Mouse (Mus musculus): ENCODE results near the gene Tnxb. TPM values are rescaled to one million over a fixed set of nuclear protein-coding genes. Genes with fewer than 3 reads are reported as not detected.

The Tnxb gene
- polyA plus RNA-seq, 1 experiment from 2014 or later: 0.77 TPM

- no peak for ATAC-seq (ENCODE audit: insufficient number of reproducible peaks, low FRiP score)
- Histone ChIP-seq H3K27ac (ENCODE audit: poor library complexity, severe bottlenecking) (no peak overlapping the region), H3K4me2 (peak overlapping the region; percentile 95; the same call in 1 of the 2 replicates), H3K4me1 (replicated peaks) (peaks cover 49% of the 10 kb centered on the region), H3K9ac (no peak overlapping the region), H3K4me3 (peak overlapping the region; percentile 38), H3K9me3 (replicated peaks) (no peaks in the 10 kb centered on the region), H3K36me3 (peaks cover 8% of the 10 kb centered on the region), H3K27me3 (replicated peaks) (peaks cover 57% of the 10 kb centered on the region)
- WGBS: 16% methylated on average over 12 of the region's 12 CpGs
Observed at GRCm38 (mm10) chr17:34629796-34630603, 40.3 kb upstream of the Tnxb start.

GRCm38 (mm10) chr17:34630761-34631301, 39.5 kb upstream of the Tnxb start:
- H3K4me1 ChIP-seq (replicated peaks): peaks cover 46% of the 10 kb centered on the region
- peaks cover 57% of the 10 kb centered on the region for H3K27me3 ChIP-seq (replicated peaks)
- no peak for ATAC-seq (ENCODE audit: insufficient number of reproducible peaks, low FRiP score)
- peak overlapping the region; percentile 38 for H3K4me3 ChIP-seq
- no peak overlapping the region for H3K27ac ChIP-seq (ENCODE audit: poor library complexity, severe bottlenecking)
- WGBS: 2% methylated on average over 37 of the region's 48 CpGs
- H3K9ac ChIP-seq: peak overlapping the region; percentile 12; the same call in 1 of the 2 replicates
- no peaks in the 10 kb centered on the region for H3K9me3 ChIP-seq (replicated peaks)
- H3K4me2 ChIP-seq: peak overlapping the region; percentile 57
- H3K36me3 ChIP-seq: 0 out of 2 replicates have a peak, but pooled peaks cover 2% of the 10 kb centered on the region

- no peak for ATAC-seq (ENCODE audit: insufficient number of reproducible peaks, low FRiP score)
- peak overlapping the region; percentile 42 for H3K4me3 ChIP-seq
- H3K27ac ChIP-seq (ENCODE audit: poor library complexity, severe bottlenecking): no peak overlapping the region
- WGBS: 7% methylated on average over 12 of the region's 12 CpGs
- H3K27me3 ChIP-seq (replicated peaks): peaks cover 57% of the 10 kb centered on the region
- H3K4me2 ChIP-seq: peak overlapping the region; percentile 71
- H3K9me3 ChIP-seq (replicated peaks): no peaks in the 10 kb centered on the region
- no peaks in the 10 kb centered on the region for H3K36me3 ChIP-seq
- H3K9ac ChIP-seq: peak overlapping the region; percentile 61; the same call in 1 of the 2 replicates
- H3K4me1 ChIP-seq (replicated peaks): peaks cover 37% of the 10 kb centered on the region
Observed at GRCm38 (mm10) chr17:34631647-34632046, 38.7 kb upstream of the Tnxb start.

DNA sequence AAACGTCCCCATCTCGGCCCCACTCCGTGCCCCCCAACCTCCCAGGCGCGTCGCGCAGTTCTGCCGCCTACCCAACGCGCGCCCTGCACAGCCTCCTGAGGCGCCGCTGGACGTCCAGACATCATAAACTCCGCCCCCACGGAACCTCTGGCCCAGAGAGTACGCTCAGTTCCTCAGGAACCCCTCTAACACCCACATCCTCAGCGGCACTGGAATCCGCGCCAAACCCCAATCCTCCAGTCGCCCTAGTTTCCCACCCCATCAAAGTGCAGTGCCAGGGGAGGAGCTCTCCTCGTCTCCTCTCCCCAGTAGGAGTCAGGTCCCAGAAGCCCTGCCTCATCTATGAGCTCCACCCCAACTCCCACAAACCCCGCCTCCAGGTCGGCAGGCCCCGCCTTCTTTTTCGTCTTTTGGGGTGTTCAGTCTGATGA, 38.1 kb upstream of the Tnxb start:
- H3K27ac ChIP-seq (ENCODE audit: poor library complexity, severe bottlenecking): no peak overlapping the region
- ATAC-seq (ENCODE audit: insufficient number of reproducible peaks, low FRiP score): no peak
- peak overlapping the region; percentile 42 for H3K4me3 ChIP-seq
- H3K36me3 ChIP-seq: no peaks in the 10 kb centered on the region
- H3K4me1 ChIP-seq (replicated peaks): peaks cover 37% of the 10 kb centered on the region
- peak overlapping the region; percentile 71 for H3K4me2 ChIP-seq
- under 1% methylated on average over 26 of the region's 26 CpGs for WGBS
- peaks cover 62% of the 10 kb centered on the region for H3K27me3 ChIP-seq (replicated peaks)
- peak overlapping the region; percentile 61 for H3K9ac ChIP-seq
- H3K9me3 ChIP-seq (replicated peaks): no peaks in the 10 kb centered on the region

DNA sequence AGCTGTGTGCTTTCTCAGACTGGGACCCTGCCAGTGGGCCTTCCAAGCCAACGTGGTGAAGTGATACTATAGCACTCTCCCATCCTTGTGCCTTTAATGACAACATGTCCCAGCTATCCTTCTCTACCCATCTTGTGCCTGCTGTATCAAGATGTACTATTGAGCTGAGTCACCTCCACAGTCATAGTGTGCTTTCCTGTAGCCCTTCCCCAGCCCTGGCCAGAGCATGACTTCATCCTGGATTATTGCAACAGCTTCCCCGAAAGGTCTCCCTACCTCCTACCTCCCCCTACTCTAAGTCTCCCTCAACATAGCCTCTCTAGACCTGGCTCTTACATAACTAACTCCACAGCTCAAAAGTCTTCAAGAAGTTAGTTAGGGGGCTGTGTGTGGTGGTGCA, 34.7 kb upstream of the Tnxb start:
- Histone ChIP-seq H3K9ac (no peak overlapping the region), H3K4me3 (no peak overlapping the region), H3K4me2 (no peak overlapping the region), H3K4me1 (replicated peaks) (peaks cover 17% of the 10 kb centered on the region), H3K27me3 (replicated peaks) (peaks cover 46% of the 10 kb centered on the region), H3K27ac (ENCODE audit: poor library complexity, severe bottlenecking) (no peak overlapping the region), H3K9me3 (replicated peaks) (no peaks in the 10 kb centered on the region), H3K36me3 (no peaks in the 10 kb centered on the region)
- 52% methylated on average over 2 of the region's 2 CpGs for WGBS
- ATAC-seq (ENCODE audit: insufficient number of reproducible peaks, low FRiP score): no peak

GRCm38 (mm10) chr17:34637459-34637858, 32.9 kb upstream of the Tnxb start:
- Histone ChIP-seq H3K4me3 (no peak overlapping the region), H3K9me3 (replicated peaks) (no peaks in the 10 kb centered on the region), H3K4me1 (replicated peaks) (peaks cover 12% of the 10 kb centered on the region), H3K9ac (no peak overlapping the region), H3K27ac (ENCODE audit: poor library complexity, severe bottlenecking) (no peak overlapping the region), H3K36me3 (no peaks in the 10 kb centered on the region), H3K27me3 (replicated peaks) (peaks cover 28% of the 10 kb centered on the region), H3K4me2 (no peak overlapping the region)
- ATAC-seq (ENCODE audit: insufficient number of reproducible peaks, low FRiP score): no peak
- 50% methylated on average over 3 of the region's 3 CpGs for WGBS

- no peak overlapping the region for H3K4me2 ChIP-seq
- no peak overlapping the region for H3K27ac ChIP-seq (ENCODE audit: poor library complexity, severe bottlenecking)
- peaks cover 12% of the 10 kb centered on the region for H3K4me1 ChIP-seq (replicated peaks)
- no peak for ATAC-seq (ENCODE audit: insufficient number of reproducible peaks, low FRiP score)
- H3K9me3 ChIP-seq (replicated peaks): no peaks in the 10 kb centered on the region
- no peak overlapping the region for H3K4me3 ChIP-seq
- no peak overlapping the region for H3K9ac ChIP-seq
- 74% methylated on average over 7 of the region's 7 CpGs for WGBS
- H3K27me3 ChIP-seq (replicated peaks): peaks cover 9% of the 10 kb centered on the region; the same call in 1 of the 2 replicates
- no peaks in the 10 kb centered on the region for H3K36me3 ChIP-seq
Observed at GRCm38 (mm10) chr17:34639461-34640255, 30.7 kb upstream of the Tnxb start.

GRCm38 (mm10) chr17:34640778-34641601, 29.3 kb upstream of the Tnxb start:
- Histone ChIP-seq H3K27ac (ENCODE audit: poor library complexity, severe bottlenecking) (peak overlapping the region; percentile 71), H3K4me1 (replicated peaks) (peaks cover 22% of the 10 kb centered on the region), H3K4me3 (no peak overlapping the region), H3K4me2 (peak overlapping the region; percentile 18; the same call in 1 of the 2 replicates), H3K36me3 (peaks cover 4% of the 10 kb centered on the region; the same call in 1 of the 2 replicates), H3K9me3 (replicated peaks) (no peaks in the 10 kb centered on the region), H3K9ac (0 out of 2 replicates have a peak overlapping the region, but pooled peaks have one; percentile 30), H3K27me3 (replicated peaks) (peaks cover 9% of the 10 kb centered on the region; the same call in 1 of the 2 replicates)
- WGBS: 17% methylated on average over 11 of the region's 11 CpGs
- ATAC-seq (ENCODE audit: insufficient number of reproducible peaks, low FRiP score): no peak

DNA sequence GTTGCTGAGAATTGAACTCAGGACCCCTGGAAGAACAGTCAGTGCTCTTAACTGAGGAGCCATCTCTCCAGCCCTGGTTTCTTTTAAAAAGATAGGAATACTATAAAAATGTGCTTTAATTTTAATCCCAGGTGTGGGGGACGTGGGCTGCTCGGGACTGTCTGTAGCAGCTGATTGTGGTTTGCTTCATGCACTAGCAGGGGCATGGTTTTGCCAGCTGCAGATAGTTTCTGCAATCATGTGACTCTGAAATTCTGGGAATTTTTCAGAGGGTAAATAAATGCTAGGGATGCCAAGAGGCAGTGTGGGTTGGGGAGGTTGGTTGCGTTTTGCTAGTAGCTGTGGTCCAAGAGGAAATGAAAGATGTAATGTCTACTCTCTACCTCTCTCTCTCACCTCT, 28.4 kb upstream of the Tnxb start:
- H3K27me3 ChIP-seq (replicated peaks): peaks cover 8% of the 10 kb centered on the region; the same call in 1 of the 2 replicates
- ATAC-seq (ENCODE audit: insufficient number of reproducible peaks, low FRiP score): no peak
- 76% methylated on average over 3 of the region's 3 CpGs for WGBS
- no peak overlapping the region for H3K4me3 ChIP-seq
- H3K27ac ChIP-seq (ENCODE audit: poor library complexity, severe bottlenecking): no peak overlapping the region
- H3K36me3 ChIP-seq: peaks cover 5% of the 10 kb centered on the region; the same call in 1 of the 2 replicates
- H3K9me3 ChIP-seq (replicated peaks): no peaks in the 10 kb centered on the region
- no peak overlapping the region for H3K9ac ChIP-seq
- H3K4me1 ChIP-seq (replicated peaks): peaks cover 29% of the 10 kb centered on the region
- no peak overlapping the region for H3K4me2 ChIP-seq

- Histone ChIP-seq H3K27ac (ENCODE audit: poor library complexity, severe bottlenecking) (no peak overlapping the region), H3K9me3 (replicated peaks) (no peaks in the 10 kb centered on the region), H3K27me3 (replicated peaks) (no peaks in the 10 kb centered on the region), H3K4me1 (replicated peaks) (peaks cover 38% of the 10 kb centered on the region), H3K9ac (no peak overlapping the region), H3K36me3 (peaks cover 5% of the 10 kb centered on the region; the same call in 1 of the 2 replicates), H3K4me2 (no peak overlapping the region), H3K4me3 (no peak overlapping the region)
- 89% methylated on average over 4 of the region's 4 CpGs for WGBS
- ATAC-seq (ENCODE audit: insufficient number of reproducible peaks, low FRiP score): no peak
Observed at GRCm38 (mm10) chr17:34643379-34643778, 27.0 kb upstream of the Tnxb start.

All from heart, embryonic 12.5 days (tissue).